Mouse (Mus musculus) forebrain, postnatal 0 days (tissue): ENCODE results near the gene Olfr47. TPM values are rescaled to one million over a fixed set of nuclear protein-coding genes. Genes with fewer than 3 reads are reported as not detected.

ENCODE experiments used
- ATAC-seq: fragments of 200-750 bp; cut with Nextera tagmentation; 2 replicates; pipeline ENCODE4 v1.8.0; 2017; ENCODE audit warnings: mild to moderate bottlenecking, moderate library complexity
- DNase-seq: peaks from one replicate; pipeline ENCODE4 v3.0.0-alpha.2; 2015
- H3K27ac ChIP-seq: fragments of 300-500 bp; sonication (generic); 2 replicates; pipeline ENCODE4 v1.5.1; 2014; ENCODE audit warnings: low read depth, mild to moderate bottlenecking, antibody characterized with exemption, low read length, moderate library complexity, mixed read lengths
- H3K27me3 ChIP-seq: fragments of 300-500 bp; sonication (generic); 2 replicates; pipeline ENCODE4 v1.6.1; 2014; ENCODE audit warnings: mild to moderate bottlenecking, low read length, mixed read lengths; ENCODE audit not compliant: insufficient read depth
- H3K36me3 ChIP-seq: fragments of 300-500 bp; sonication (generic); 2 replicates; pipeline ENCODE4 v1.6.1; 2014; ENCODE audit warnings: mild to moderate bottlenecking, moderate library complexity; ENCODE audit not compliant: insufficient read depth
- H3K4me1 ChIP-seq: fragments of 300-500 bp; sonication (generic); 2 replicates; pipeline ENCODE4 v1.6.1; 2014; ENCODE audit warnings: antibody characterized with exemption; ENCODE audit not compliant: insufficient read depth
- H3K4me2 ChIP-seq: fragments of 300-500 bp; sonication (generic); 2 replicates; pipeline ENCODE4 v1.6.1; 2014; ENCODE audit warnings: low read depth, mild to moderate bottlenecking, moderate library complexity
- H3K4me3 ChIP-seq: fragments of 300-500 bp; sonication (generic); 2 replicates; pipeline ENCODE4 v1.5.1; 2014; ENCODE audit warnings: low read depth, low read length, mixed read lengths
- H3K9ac ChIP-seq: fragments of 300-500 bp; sonication (generic); 2 replicates; pipeline ENCODE4 v1.6.1; 2014; ENCODE audit warnings: mild to moderate bottlenecking
- H3K9me3 ChIP-seq: fragments of 300-500 bp; sonication (generic); 2 replicates; pipeline ENCODE4 v1.6.1; 2016; ENCODE audit warnings: low read length
- CTCF ChIP-seq: sonication (generic); IDR thresholded peaks from 2 replicates; pipeline ENCODE4 v1.5.1; 2016; ENCODE audit warnings: antibody characterized with exemption, control low read depth, low read depth
- WGBS: fragments of 180-500 bp; shearing (Covaris S2); extraction: QIAGEN DNeasy Blood & Tissue Kit; methylation state at CpG from one replicate; pipeline ENCODE4 v1.1.7; 2014; 5-methylcytosine and 5-hydroxymethylcytosine counted together
- polyA plus RNA-seq: library from polyadenylated mRNA; unstranded; fragments of >200 nt; fragmentation: Nextera tagmentation; extraction: Ambion mirVana; gene quantifications from 2 replicates; pipeline ENCODE4 v1.2.1, GENCODE M21; 2015
- total RNA-seq: library from RNA; depleted of rRNA; stranded (reverse); fragments of >200 nt; gene quantifications from 2 replicates; pipeline ENCODE4 v1.2.3, GENCODE M21; 2014

Olfr47 gene
- total and polyA plus RNA-seq, 2 experiments from 2014 or later: not detected

GRCm38 (mm10) chr6:43247396-43247795 lies 16.1 kb downstream of the Olfr47 start:
- Histone ChIP-seq H3K36me3 (no peaks in the 10 kb centered on the region), H3K27me3 (no peaks in the 10 kb centered on the region), H3K9me3 (no peaks in the 10 kb centered on the region), H3K9ac (no peak overlapping the region), H3K4me2 (no peak overlapping the region), H3K4me1 (no peaks in the 10 kb centered on the region), H3K4me3 (no peak overlapping the region), H3K27ac (no peak overlapping the region)
- TF ChIP-seq CTCF: no peak
- no peak for ATAC-seq
- no peak for DNase-seq
- WGBS: 72% methylated on average over 3 of the region's 3 CpGs

- no peak for TF ChIP-seq CTCF
- 78% methylated on average over 1 of the region's 1 CpGs for WGBS
Measured at GRCm38 (mm10) chr6:43252994-43253393, 21.7 kb downstream of the Olfr47 start.

GRCm38 (mm10) chr6:43254193-43254926 lies 23.0 kb downstream of the Olfr47 start:
- ATAC-seq: no peak

More at GRCm38 (mm10) chr6:43252994-43253393, 21.7 kb downstream of the Olfr47 start:
- Histone ChIP-seq H3K9ac (no peak overlapping the region), H3K9me3 (no peaks in the 10 kb centered on the region), H3K4me1 (no peaks in the 10 kb centered on the region), H3K27me3 (no peaks in the 10 kb centered on the region), H3K27ac (no peak overlapping the region), H3K4me2 (no peak overlapping the region), H3K4me3 (no peak overlapping the region), H3K36me3 (no peaks in the 10 kb centered on the region)
- no peak for DNase-seq
- ATAC-seq: no peak

GRCm38 (mm10) chr6:43260756-43261155 lies 29.4 kb downstream of the Olfr47 start:
- Histone ChIP-seq H3K9ac (no peak overlapping the region), H3K4me2 (no peak overlapping the region), H3K27me3 (peaks cover 11% of the 10 kb centered on the region; the same call in 1 of the 2 replicates), H3K9me3 (no peaks in the 10 kb centered on the region), H3K4me3 (no peak overlapping the region), H3K4me1 (no peaks in the 10 kb centered on the region), H3K36me3 (no peaks in the 10 kb centered on the region), H3K27ac (no peak overlapping the region)
- DNase-seq (no peak), ATAC-seq (no peak)
- no peak for TF ChIP-seq CTCF
- 78% methylated on average over 2 of the region's 2 CpGs for whole genome bisulfite sequencing

More at GRCm38 (mm10) chr6:43254193-43254926, 23.0 kb downstream of the Olfr47 start:
- Histone ChIP-seq H3K27me3 (no peaks in the 10 kb centered on the region), H3K36me3 (no peaks in the 10 kb centered on the region), H3K4me1 (no peaks in the 10 kb centered on the region), H3K27ac (no peak overlapping the region), H3K9ac (no peak overlapping the region), H3K4me3 (no peak overlapping the region), H3K4me2 (no peak overlapping the region), H3K9me3 (no peaks in the 10 kb centered on the region)
- no peak for DNase-seq
- TF ChIP-seq CTCF: peak; percentile 50
- WGBS: 69% methylated on average over 7 of the region's 7 CpGs

- Histone ChIP-seq H3K36me3 (no peaks in the 10 kb centered on the region), H3K27ac (no peak within 1 kb of the TSS), H3K9me3 (no peaks in the 10 kb centered on the region), H3K27me3 (peaks cover 11% of the 10 kb centered on the region; the same call in 1 of the 2 replicates), H3K4me3 (peak within 1 kb of the TSS; percentile 37), H3K9ac (peak within 1 kb of the TSS; percentile 26; the same call in 1 of the 2 replicates), H3K4me2 (peak within 1 kb of the TSS; percentile 66), H3K4me1 (no peaks in the 10 kb centered on the region)
- 2% methylated on average over 40 of the region's 48 CpGs for WGBS
- peak; percentile 53; the same call in 1 of the 2 replicates for ATAC-seq
- no peak for DNase-seq
- TF ChIP-seq CTCF: no peak
Measured at GRCm38 (mm10) chr6:43265363-43266041, 34.2 kb downstream of the Olfr47 start, which contains the start of gene Arhgef5. TSS of gene Arhgef5 (plus strand) at chr6:43265582.

- H3K27me3 ChIP-seq: peaks cover 11% of the 10 kb centered on the region; the same call in 1 of the 2 replicates
- WGBS: 11% methylated on average over 8 of the region's 8 CpGs
- DNase-seq: no peak
- H3K4me1 ChIP-seq: no peaks in the 10 kb centered on the region
- no peaks in the 10 kb centered on the region for H3K36me3 ChIP-seq
- TF ChIP-seq CTCF: no peak
- peak overlapping the region; percentile 66 for H3K4me2 ChIP-seq
- H3K27ac ChIP-seq: no peak overlapping the region
- ATAC-seq: peak; percentile 36; the same call in 1 of the 2 replicates
- peak overlapping the region; percentile 37 for H3K4me3 ChIP-seq
- 0 out of 2 replicates have a peak overlapping the region, but pooled peaks have one; percentile 26 for H3K9ac ChIP-seq
- no peaks in the 10 kb centered on the region for H3K9me3 ChIP-seq
Measured at GRCm38 (mm10) chr6:43266356-43266755, 35.0 kb downstream of the Olfr47 start.

GRCm38 (mm10) chr6:43272597-43272996 lies 41.3 kb downstream of the Olfr47 start:
- H3K27me3 ChIP-seq: no peaks in the 10 kb centered on the region
- no peak overlapping the region for H3K27ac ChIP-seq
- no peak overlapping the region for H3K4me3 ChIP-seq
- H3K4me1 ChIP-seq: no peaks in the 10 kb centered on the region
- no peak overlapping the region for H3K9ac ChIP-seq
- ATAC-seq (no peak), DNase-seq (no peak)
- H3K9me3 ChIP-seq: no peaks in the 10 kb centered on the region
- no peak overlapping the region for H3K4me2 ChIP-seq
- H3K36me3 ChIP-seq: no peaks in the 10 kb centered on the region
- TF ChIP-seq CTCF: no peak
